ENCODE assay signal across 23 mouse cellular contexts in genomic region chr2:154264397-154264796, GRCm38 (mm10). TPM values are rescaled to one million over a fixed set of nuclear protein-coding genes. Genes with fewer than 3 reads are reported as not detected.
DNase-seq lines count a peak whose midpoint lies in the region; ATAC-seq and TF ChIP-seq lines count a peak whose summit lies in the region.
"Not testable (repeated sequence)": the region's sequence is repeated elsewhere in the genome, so short reads cannot be mapped to it uniquely, and the experiment has no call there.
"Had no signal": no experiment of that assay in that cellular context is flagged by ENCODE, and none has a peak within 500 bp of the region (broad histone marks: within the 10 kb centered on the region; RNA-seq: fewer than 3 reads in every experiment).

No protein-coding gene starts in this region.

- not testable (repeated sequence) for TF ChIP-seq EP300 in lung, postnatal 0 days (IDR thresholded peaks at IDR 0.05)

- not testable (repeated sequence) for H3K9me3 ChIP-seq in lung, postnatal 0 days (ENCODE audit: low read length)

- H3K36me3 ChIP-seq in liver, adult 2 months (ENCODE audit: control insufficient read depth, insufficient read depth, low read length); lung, postnatal 0 days (ENCODE audit: insufficient read depth, low read length): not testable (repeated sequence)

- not testable (repeated sequence) for TF ChIP-seq CTCF in bone marrow macrophage, adult 2 months (IDR thresholded peaks at IDR 0.05; ENCODE audit: low read depth, low read length); liver, adult 2 months (IDR thresholded peaks at IDR 0.05; ENCODE audit: low read depth, low read length); lung, postnatal 0 days (IDR thresholded peaks at IDR 0.05)

- not testable (repeated sequence) for TF ChIP-seq POLR2A in bone marrow macrophage, adult 2 months (IDR thresholded peaks at IDR 0.05; ENCODE audit: borderline replicate concordance, low read depth, low read length); liver, adult 2 months (IDR thresholded peaks at IDR 0.05; ENCODE audit: extremely low read depth, insufficient read depth, low read length)

- H3K27ac ChIP-seq in bone marrow macrophage, adult 2 months (ENCODE audit: insufficient read depth, low read depth, low read length) = peak overlapping the region; percentile 21; the same call in 1 of the 2 replicates
- not testable (repeated sequence) for H3K27ac ChIP-seq in liver, adult 2 months (replicated peaks; ENCODE audit: insufficient read depth, low read depth, low read length); lung, postnatal 0 days (ENCODE audit: low read length)

- H3K79me2 ChIP-seq in liver, adult 2 months (ENCODE audit: control insufficient read depth, insufficient read depth, low read length) = not testable (repeated sequence)

- not testable (repeated sequence) for H3K9ac ChIP-seq in liver, adult 2 months (ENCODE audit: low read depth, low read length); lung, postnatal 0 days (replicated peaks; ENCODE audit: low read depth)

- H3K27me3 ChIP-seq in liver, adult 2 months (ENCODE audit: control insufficient read depth, insufficient read depth, low read length); lung, postnatal 0 days (replicated peaks; ENCODE audit: insufficient read depth, low read length): not testable (repeated sequence)

- peak; percentile 99 for ATAC-seq in granulocyte monocyte progenitor cell, adult 5-6 weeks (replicated peaks; ENCODE audit: poor library complexity, severe bottlenecking)
- ATAC-seq in lung, postnatal 0 days = 0 out of 2 replicates have a peak, but pooled peaks have one; percentile 23
- ATAC-seq in megakaryocyte progenitor cell, adult 5-6 weeks (replicated peaks; ENCODE audit: poor library complexity) = peak; percentile 98
- peak; percentile 58; the same call in 1 of the 2 replicates for ATAC-seq in neutrophil, adult 5-6 weeks (ENCODE audit: extremely low read depth, insufficient number of reproducible peaks, low FRiP score, poor library complexity, severe bottlenecking)

- H3K4me1 ChIP-seq in bone marrow macrophage, adult 2 months (ENCODE audit: control insufficient read depth, insufficient read depth, low read length); liver, adult 2 months (ENCODE audit: control insufficient read depth, insufficient read depth, low read length); lung, postnatal 0 days (ENCODE audit: insufficient read depth, low read depth, low read length): not testable (repeated sequence)

- DNase-seq in liver, adult 2 months (ENCODE audit: extremely low read depth, low read depth, low spot score) = peak; percentile 17
- DNase-seq in lung, postnatal 0 days (ENCODE audit: low spot score) = not testable (repeated sequence)

- 72% methylated on average over 3 of the region's 3 CpGs for WGBS in liver, adult 2 months
- WGBS in lung, postnatal 0 days = 80% methylated on average over 3 of the region's 3 CpGs

- H3K4me2 ChIP-seq in lung, postnatal 0 days (replicated peaks; ENCODE audit: low read depth, low read length) = not testable (repeated sequence)

- not testable (repeated sequence) for H3K4me3 ChIP-seq in bone marrow macrophage, adult 2 months (ENCODE audit: insufficient read depth, low read length); liver, adult 2 months (ENCODE audit: insufficient read depth, low read depth, low read length); lung, postnatal 0 days (ENCODE audit: low read depth, low read length)

RNA-seq across cellular contexts. Expression of gene Bpifb9a, which starts 6.7 kb away (rescaled TPM):
- not detected in 2 replicates for polyA plus RNA-seq in bone marrow macrophage, adult 2 months (2012; ENCODE audit: insufficient read depth, insufficient read length, missing spikeins)
- not detected in 2 replicates for total RNA-seq in granulocyte monocyte progenitor cell, adult 5-6 weeks (2014; fragmentation: Nextera tagmentation)
- not detected in 2 replicates for total RNA-seq in granulocyte monocyte progenitor cell, adult 5-6 weeks (2017)
- total RNA-seq in liver, adult 2 months (2014; rRNA removed) = not detected in 2 replicates
- polyA plus RNA-seq in liver, adult 2 months (2012; rRNA removed) = not detected in 2 replicates
- not detected in 2 replicates for polyA plus RNA-seq in lung, postnatal 0 days (2015; fragmentation: Nextera tagmentation; extraction: Ambion mirVana)
- not detected in 2 replicates for total RNA-seq in megakaryocyte progenitor cell, adult 5-6 weeks (2015)
- total RNA-seq in megakaryocyte progenitor cell, adult 5-6 weeks (2017) = not detected in 2 replicates
- total RNA-seq in neutrophil, adult 5-6 weeks (2017) = not detected in 2 replicates
- total RNA-seq: adrenal gland, adult 18-20 months; adrenal gland, postnatal 14 days; adrenal gland, postnatal 36 days; CH12.LX; forebrain, postnatal 0 days had no signal
- polyA plus RNA-seq: activated CD4-positive, CD25-positive, alpha-beta regulatory T cell, adult 4 months; brain, embryonic 14.5 days; CD4-positive, CD25-positive, alpha-beta regulatory T cell, adult 4 months; cortical plate, adult 2 months; embryonic facial prominence, embryonic 10.5 days; embryonic facial prominence, embryonic 12.5 days; embryonic facial prominence, embryonic 14.5 days; forebrain, embryonic 11.5 days; forebrain, embryonic 13.5 days; forebrain, embryonic 15.5 days; forebrain, postnatal 0 days; G1E; Patski had no signal

RNA-seq across cellular contexts. Expression of gene Bpifb5, which starts 40.9 kb away (rescaled TPM):
- not detected in 2 replicates for polyA plus RNA-seq in bone marrow macrophage, adult 2 months (2012; ENCODE audit: insufficient read depth, insufficient read length, missing spikeins)
- not detected in 2 replicates for total RNA-seq in granulocyte monocyte progenitor cell, adult 5-6 weeks (2014; fragmentation: Nextera tagmentation)
- 2.0 TPM in 1 of 2 replicates, not detected in the other for total RNA-seq in granulocyte monocyte progenitor cell, adult 5-6 weeks (2017)
- not detected in 2 replicates for total RNA-seq in liver, adult 2 months (2014; rRNA removed)
- polyA plus RNA-seq in liver, adult 2 months (2012; rRNA removed) = not detected in 2 replicates
- 18.2 and 20.4 TPM in 2 replicates for polyA plus RNA-seq in lung, postnatal 0 days (2015; fragmentation: Nextera tagmentation; extraction: Ambion mirVana)
- total RNA-seq in megakaryocyte progenitor cell, adult 5-6 weeks (2015) = not detected in 2 replicates
- total RNA-seq in megakaryocyte progenitor cell, adult 5-6 weeks (2017) = 0.42 TPM in 1 of 2 replicates, not detected in the other
- not detected in 2 replicates for total RNA-seq in neutrophil, adult 5-6 weeks (2017)
- total RNA-seq: adrenal gland, adult 18-20 months; adrenal gland, postnatal 14 days; CH12.LX had no signal
- polyA plus RNA-seq: activated CD4-positive, CD25-positive, alpha-beta regulatory T cell, adult 4 months; CD4-positive, CD25-positive, alpha-beta regulatory T cell, adult 4 months; forebrain, embryonic 11.5 days; forebrain, embryonic 13.5 days; G1E had no signal

RNA-seq across cellular contexts. Expression of gene Bpifb9b, which starts 42.6 kb away (rescaled TPM):
- not detected in 2 replicates for polyA plus RNA-seq in bone marrow macrophage, adult 2 months (2012; ENCODE audit: insufficient read depth, insufficient read length, missing spikeins)
- not detected in 2 replicates for total RNA-seq in granulocyte monocyte progenitor cell, adult 5-6 weeks (2014; fragmentation: Nextera tagmentation)
- not detected in 2 replicates for total RNA-seq in granulocyte monocyte progenitor cell, adult 5-6 weeks (2017)
- not detected in 2 replicates for total RNA-seq in liver, adult 2 months (2014; rRNA removed)
- polyA plus RNA-seq in liver, adult 2 months (2012; rRNA removed) = not detected in 2 replicates
- polyA plus RNA-seq in lung, postnatal 0 days (2015; fragmentation: Nextera tagmentation; extraction: Ambion mirVana) = not detected in 2 replicates
- total RNA-seq in megakaryocyte progenitor cell, adult 5-6 weeks (2015) = not detected in 2 replicates
- not detected in 2 replicates for total RNA-seq in megakaryocyte progenitor cell, adult 5-6 weeks (2017)
- not detected in 2 replicates for total RNA-seq in neutrophil, adult 5-6 weeks (2017)
- total RNA-seq: adrenal gland, adult 18-20 months; adrenal gland, postnatal 14 days; adrenal gland, postnatal 36 days; CH12.LX; forebrain, postnatal 0 days; G1E had no signal
- polyA plus RNA-seq: activated CD4-positive, CD25-positive, alpha-beta regulatory T cell, adult 4 months; brain, embryonic 14.5 days; CD4-positive, CD25-positive, alpha-beta regulatory T cell, adult 4 months; cortical plate, adult 2 months; embryonic facial prominence, embryonic 10.5 days; embryonic facial prominence, embryonic 12.5 days; forebrain, embryonic 11.5 days; forebrain, embryonic 13.5 days; forebrain, embryonic 15.5 days; forebrain, postnatal 0 days; G1E; Patski had no signal

Comparison
In these comparisons a context has a peak if more than half of its experiments do, and no peak if none do; other contexts are left out.
1. ATAC-seq: peak in every context shown above with its lines; median percentile 99 in granulocyte monocyte progenitor cell, adult 5-6 weeks; 98 in megakaryocyte progenitor cell, adult 5-6 weeks; 58 in neutrophil, adult 5-6 weeks; 23 in lung, postnatal 0 days.